Comparison of ENCODE assay signal across 9 mouse cellular contexts in the genomic region with DNA sequence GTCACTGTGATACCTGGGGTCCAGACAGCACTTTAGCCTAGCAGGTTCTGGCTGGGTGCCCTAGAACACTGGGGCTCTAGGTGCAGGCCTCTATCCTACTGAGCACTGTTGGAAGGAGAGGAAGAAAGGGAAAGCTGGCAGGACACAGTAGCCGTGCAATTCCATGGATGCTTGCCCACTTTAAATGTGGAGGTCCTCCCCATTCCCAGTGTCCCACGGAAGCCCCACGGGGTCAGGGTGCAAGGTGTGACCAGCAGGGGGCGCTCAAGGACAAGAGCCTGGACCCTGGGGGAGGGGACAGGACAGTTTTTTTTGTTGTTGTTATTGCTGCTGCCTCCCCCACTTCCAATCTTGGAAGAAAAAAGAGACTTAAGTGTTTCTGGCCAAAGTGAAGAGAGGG. TPM values are rescaled to one million over a fixed set of nuclear protein-coding genes. Genes with fewer than 3 reads are reported as not detected.
A peak's percentile ranks its signal among the peaks of the same experiment; 100 is the strongest.
DNase-seq lines count a peak whose midpoint lies in the region; ATAC-seq and TF ChIP-seq lines count a peak whose summit lies in the region.
"Had no signal": no experiment of that assay in that cellular context is flagged by ENCODE, and none has a peak within 500 bp of the region (broad histone marks: within the 10 kb centered on the region; RNA-seq: fewer than 3 reads in every experiment).

No protein-coding gene starts in this region.

- no peak overlapping the region for H3K9ac ChIP-seq in forebrain, postnatal 0 days
- H3K9ac ChIP-seq in forebrain, embryonic 12.5 days: no peak overlapping the region

- no peaks in the 10 kb centered on the region for H3K36me3 ChIP-seq in forebrain, postnatal 0 days (ENCODE audit: insufficient read depth)
- no peaks in the 10 kb centered on the region for H3K36me3 ChIP-seq in forebrain, embryonic 12.5 days (replicated peaks)

- 17% methylated on average over 4 of the region's 4 CpGs for WGBS in forebrain, postnatal 0 days
- WGBS in forebrain, embryonic 12.5 days: 22% methylated on average over 4 of the region's 4 CpGs

- no peak for ATAC-seq in forebrain, postnatal 0 days
- ATAC-seq in forebrain, embryonic 12.5 days (ENCODE audit: low FRiP score): no peak
- ATAC-seq in granulocyte monocyte progenitor cell, adult 5-6 weeks (replicated peaks; ENCODE audit: poor library complexity, severe bottlenecking): peak; percentile 50; the same call in 1 of the 2 replicates

- peak; percentile 66 for TF ChIP-seq CTCF in forebrain, postnatal 0 days (IDR thresholded peaks at IDR 0.05; ENCODE audit: low read depth)

- H3K27ac ChIP-seq in forebrain, postnatal 0 days (ENCODE audit: low read depth, low read length): no peak overlapping the region
- H3K27ac ChIP-seq in forebrain, embryonic 12.5 days: no peak overlapping the region

- DNase-seq in forebrain, postnatal 0 days: peak; percentile 17
- DNase-seq in right cerebral cortex, adult 18-20 months: peak; percentile 30
- no peak for DNase-seq in right cerebral cortex, postnatal 36 days (ENCODE audit: low spot score in 2 of 2)
- peak; percentile 76 for DNase-seq in cerebellum, adult 8-10 months
- peak; percentile 34 for DNase-seq in lung, postnatal 25 days (ENCODE audit: low spot score)
- peak; percentile 56 to 88 for DNase-seq in spleen, postnatal 4 days (ENCODE audit: low spot score in 2 of 2)

- H3K4me2 ChIP-seq in forebrain, postnatal 0 days (ENCODE audit: low read depth): no peak overlapping the region
- no peak overlapping the region for H3K4me2 ChIP-seq in forebrain, embryonic 12.5 days

- no peak overlapping the region for H3K4me3 ChIP-seq in forebrain, postnatal 0 days (ENCODE audit: low read depth, low read length)
- H3K4me3 ChIP-seq in forebrain, embryonic 12.5 days (replicated peaks): no peak overlapping the region

- H3K27me3 ChIP-seq in forebrain, postnatal 0 days (ENCODE audit: insufficient read depth, low read length): no peaks in the 10 kb centered on the region
- H3K27me3 ChIP-seq in forebrain, embryonic 12.5 days: no peaks in the 10 kb centered on the region

- no peaks in the 10 kb centered on the region for H3K4me1 ChIP-seq in forebrain, postnatal 0 days (ENCODE audit: insufficient read depth)
- no peaks in the 10 kb centered on the region for H3K4me1 ChIP-seq in forebrain, embryonic 12.5 days

- no peaks in the 10 kb centered on the region for H3K9me3 ChIP-seq in forebrain, postnatal 0 days (ENCODE audit: low read length)
- no peaks in the 10 kb centered on the region for H3K9me3 ChIP-seq in forebrain, embryonic 12.5 days

RNA-seq across cellular contexts. Expression of a gene that starts 3.3 kb away (rescaled TPM):
- not detected in 2 replicates for total RNA-seq in forebrain, postnatal 0 days (2014; rRNA removed)
- not detected in 2 replicates for polyA plus RNA-seq in forebrain, postnatal 0 days (2015; fragmentation: Nextera tagmentation; extraction: Ambion mirVana)
- not detected in 2 replicates for polyA plus RNA-seq in forebrain, embryonic 12.5 days (2016; fragmentation: Nextera tagmentation; extraction: Ambion mirVana)
- not detected in 2 replicates for total RNA-seq in granulocyte monocyte progenitor cell, adult 5-6 weeks (2014; fragmentation: Nextera tagmentation)
- total RNA-seq in granulocyte monocyte progenitor cell, adult 5-6 weeks (2017): not detected in 2 replicates
- total RNA-seq: neutrophil, adult 5-6 weeks had no signal

RNA-seq across cellular contexts. Expression of a gene that starts 13.2 kb away (rescaled TPM):
- total RNA-seq in forebrain, postnatal 0 days (2014; rRNA removed): 27.1 and 35.6 TPM in 2 replicates
- polyA plus RNA-seq in forebrain, postnatal 0 days (2015; fragmentation: Nextera tagmentation; extraction: Ambion mirVana): 8.1 and 11.2 TPM in 2 replicates
- 1.6 and 2.0 TPM in 2 replicates for polyA plus RNA-seq in forebrain, embryonic 12.5 days (2016; fragmentation: Nextera tagmentation; extraction: Ambion mirVana)
- not detected in 2 replicates for total RNA-seq in granulocyte monocyte progenitor cell, adult 5-6 weeks (2014; fragmentation: Nextera tagmentation)
- not detected in 2 replicates for total RNA-seq in granulocyte monocyte progenitor cell, adult 5-6 weeks (2017)
- total RNA-seq: neutrophil, adult 5-6 weeks had no signal

RNA-seq across cellular contexts. Expression of a gene that starts 27.4 kb away (rescaled TPM):
- not detected in 2 replicates for total RNA-seq in forebrain, postnatal 0 days (2014; rRNA removed)
- not detected in 2 replicates for polyA plus RNA-seq in forebrain, postnatal 0 days (2015; fragmentation: Nextera tagmentation; extraction: Ambion mirVana)
- not detected in 2 replicates for polyA plus RNA-seq in forebrain, embryonic 12.5 days (2016; fragmentation: Nextera tagmentation; extraction: Ambion mirVana)
- total RNA-seq in granulocyte monocyte progenitor cell, adult 5-6 weeks (2014; fragmentation: Nextera tagmentation): not detected in 2 replicates
- not detected in 2 replicates for total RNA-seq in granulocyte monocyte progenitor cell, adult 5-6 weeks (2017)
- total RNA-seq: neutrophil, adult 5-6 weeks had no signal

RNA-seq across cellular contexts. Expression of a gene that starts 34.7 kb away (rescaled TPM):
- total RNA-seq in forebrain, postnatal 0 days (2014; rRNA removed): not detected in 2 replicates
- polyA plus RNA-seq in forebrain, postnatal 0 days (2015; fragmentation: Nextera tagmentation; extraction: Ambion mirVana): not detected in 2 replicates
- polyA plus RNA-seq in forebrain, embryonic 12.5 days (2016; fragmentation: Nextera tagmentation; extraction: Ambion mirVana): not detected in 2 replicates
- total RNA-seq in granulocyte monocyte progenitor cell, adult 5-6 weeks (2014; fragmentation: Nextera tagmentation): not detected in 2 replicates
- not detected in 2 replicates for total RNA-seq in granulocyte monocyte progenitor cell, adult 5-6 weeks (2017)
- total RNA-seq: neutrophil, adult 5-6 weeks had no signal

Comparison
In these comparisons a context has a peak if more than half of its experiments do, and no peak if none do; other contexts are left out.
1. DNase-seq: peak in forebrain, postnatal 0 days (single experiment), right cerebral cortex, adult 18-20 months (single experiment), cerebellum, adult 8-10 months (single experiment), lung, postnatal 25 days (single experiment) and spleen, postnatal 4 days (2 of 2); none in right cerebral cortex, postnatal 36 days (0 of 2).
2. RNA of a gene that starts 13.2 kb away (total RNA-seq): 27.1 to 35.6 TPM in forebrain, postnatal 0 days; not detected in granulocyte monocyte progenitor cell, adult 5-6 weeks; every median in the first group is over 10 times any median in the second.